In genomic region chr2:174858011-174858834, GRCm38 (mm10) we compare ENCODE assay signal across 8 mouse cellular contexts.
DNase-seq lines count a peak whose midpoint lies in the region; ATAC-seq and TF ChIP-seq lines count a peak whose summit lies in the region.

No protein-coding gene starts in this region.

- H3K9ac ChIP-seq in forebrain, embryonic 14.5 days (ENCODE audit: low read length): peak overlapping the region; percentile 33; the same call in 1 of the 2 replicates
- no peak overlapping the region for H3K9ac ChIP-seq in liver, embryonic 12.5 days

- peak; percentile 95 for DNase-seq in forebrain, embryonic 14.5 days (ENCODE audit: low spot score)
- DNase-seq in heart, postnatal 10 days: peak; percentile 85 to 88
- peak; percentile 73 to 77 for DNase-seq in kidney, postnatal 36 days
- peak; percentile 73 for DNase-seq in urinary bladder, postnatal 14 days (ENCODE audit: low spot score)

- no peak overlapping the region for H3K4me3 ChIP-seq in forebrain, embryonic 14.5 days (ENCODE audit: low read depth, low read length)
- H3K4me3 ChIP-seq in liver, embryonic 12.5 days: no peak overlapping the region
- H3K4me3 ChIP-seq in olfactory bulb, adult 2 months (ENCODE audit: insufficient read depth, low read depth, low read length): no peak overlapping the region

- intact Hi-C loops in heart, postnatal 10 days (cut with DNase I): loop anchor here (2.0 to 10.0 kb wide), 3 partner anchors 43 to 1296 kb away; no protein-coding TSS in a partner anchor

- H3K4me1 ChIP-seq in forebrain, embryonic 14.5 days (ENCODE audit: control insufficient read depth, insufficient read depth, low read length): peaks cover 2% of the 10 kb centered on the region; the same call in 1 of the 2 replicates
- peaks cover 3% of the 10 kb centered on the region; the same call in 1 of the 2 replicates for H3K4me1 ChIP-seq in liver, embryonic 12.5 days
- peaks cover 10% of the 10 kb centered on the region for H3K4me1 ChIP-seq in olfactory bulb, adult 2 months (ENCODE audit: control insufficient read depth, insufficient read depth, low read length)

- peak; percentile 67; the same call in 1 of the 2 replicates for TF ChIP-seq CTCF in olfactory bulb, adult 2 months (IDR thresholded peaks at IDR 0.05; ENCODE audit: insufficient read depth, low read depth, low read length)

- no peak overlapping the region for H3K4me2 ChIP-seq in forebrain, embryonic 14.5 days (ENCODE audit: low read length)
- no peak overlapping the region for H3K4me2 ChIP-seq in liver, embryonic 12.5 days

- peak; percentile 89 for ATAC-seq in CD4-positive, CD25-positive, alpha-beta regulatory T cell, adult 4 months
- ATAC-seq in cerebellum, adult (ENCODE audit: insufficient number of reproducible peaks, low FRiP score, low TSS enrichment): 0 out of 2 replicates have a peak, but pooled peaks have one; percentile 31
- peak; percentile 77 for ATAC-seq in forebrain, embryonic 14.5 days
- ATAC-seq in liver, embryonic 12.5 days: no peak

- H3K27me3 ChIP-seq in forebrain, embryonic 14.5 days (replicated peaks; ENCODE audit: control insufficient read depth, insufficient read depth, low read length): no peaks in the 10 kb centered on the region
- no peaks in the 10 kb centered on the region for H3K27me3 ChIP-seq in liver, embryonic 12.5 days (replicated peaks)

- H3K9me3 ChIP-seq in forebrain, embryonic 14.5 days (replicated peaks; ENCODE audit: control insufficient read depth, low read length): no peaks in the 10 kb centered on the region
- H3K9me3 ChIP-seq in liver, embryonic 12.5 days (replicated peaks): no peaks in the 10 kb centered on the region

- 11% methylated on average over 15 of the region's 15 CpGs for WGBS in forebrain, embryonic 14.5 days
- 36% methylated on average over 15 of the region's 15 CpGs for WGBS in liver, embryonic 12.5 days (ENCODE audit: insufficient replicate concordance)
- WGBS in olfactory bulb, adult 2 months: 11% methylated on average over 15 of the region's 15 CpGs

- no peak for TF ChIP-seq POLR2A in olfactory bulb, adult 2 months (IDR thresholded peaks at IDR 0.05; ENCODE audit: insufficient read depth, low read depth, low read length)

- H3K36me3 ChIP-seq in forebrain, embryonic 14.5 days (ENCODE audit: control insufficient read depth, insufficient read depth, low read length): no peaks in the 10 kb centered on the region
- no peaks in the 10 kb centered on the region for H3K36me3 ChIP-seq in liver, embryonic 12.5 days

- peak overlapping the region; percentile 65; the same call in 1 of the 2 replicates for H3K27ac ChIP-seq in forebrain, embryonic 14.5 days (ENCODE audit: low read depth, low read length)
- 0 out of 2 replicates have a peak overlapping the region, but pooled peaks have one; percentile 25 for H3K27ac ChIP-seq in liver, embryonic 12.5 days
- peak overlapping the region; percentile 27 for H3K27ac ChIP-seq in olfactory bulb, adult 2 months (ENCODE audit: insufficient read depth, low read depth, low read length)
